Mouse (Mus musculus): ENCODE results near the gene Spsb4. TPM values are rescaled to one million over a fixed set of nuclear protein-coding genes. Genes with fewer than 3 reads are reported as not detected.
A peak's percentile ranks its signal among the peaks of the same experiment; 100 is the strongest.

Gene Spsb4
- total RNA-seq, 2 experiments from 2014 or later, result 8.7 to 11.6 TPM

DNA sequence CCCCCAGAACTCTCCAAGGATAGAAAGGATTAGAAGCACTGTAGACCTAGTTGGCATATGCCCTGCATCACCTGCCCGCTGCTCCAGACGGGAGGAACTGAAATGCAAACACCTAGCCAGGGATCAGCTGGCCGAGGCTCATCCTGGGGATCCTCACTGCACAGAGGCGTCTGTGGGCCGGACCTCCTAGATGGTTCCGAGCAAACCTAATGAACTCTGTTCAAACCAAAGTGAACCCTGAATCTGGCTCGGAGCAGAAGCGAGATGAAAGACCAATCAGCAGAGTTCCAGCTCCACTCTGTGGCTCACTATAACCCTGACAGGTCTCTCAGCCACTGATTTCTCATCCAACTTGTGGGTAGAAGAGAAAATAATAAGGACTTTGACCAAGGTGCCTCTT, 34.6 kb downstream of the Spsb4 start:
- DNase-seq (ENCODE audit: extremely low spot score in 1 of 2, low spot score in 2 of 2), result no peak
- intact Hi-C loops (cut with DNase I), result no loop called here

DNA sequence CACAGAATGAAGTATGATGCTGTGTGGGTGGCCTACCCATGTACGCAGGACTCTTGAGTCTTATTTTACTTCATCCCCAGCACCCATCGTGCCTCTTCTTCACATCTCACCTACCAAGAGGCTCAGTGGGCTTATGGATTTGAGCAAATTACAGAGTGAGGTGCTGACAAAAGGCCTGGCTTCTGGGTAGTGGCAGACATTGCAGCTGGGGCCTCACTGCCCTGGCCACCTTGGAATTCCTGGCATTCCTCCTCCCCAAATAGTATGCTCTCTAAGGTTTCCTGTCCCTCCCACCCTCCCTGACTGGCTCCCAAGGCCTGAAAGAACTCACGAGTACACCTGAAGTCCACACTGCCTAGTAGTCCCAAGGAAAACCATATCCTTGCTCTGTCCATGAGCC, 35.7 kb downstream of the Spsb4 start:
- intact Hi-C loops (cut with DNase I), result no loop called here
- DNase-seq (ENCODE audit: extremely low spot score in 1 of 2, low spot score in 2 of 2), result no peak

DNA sequence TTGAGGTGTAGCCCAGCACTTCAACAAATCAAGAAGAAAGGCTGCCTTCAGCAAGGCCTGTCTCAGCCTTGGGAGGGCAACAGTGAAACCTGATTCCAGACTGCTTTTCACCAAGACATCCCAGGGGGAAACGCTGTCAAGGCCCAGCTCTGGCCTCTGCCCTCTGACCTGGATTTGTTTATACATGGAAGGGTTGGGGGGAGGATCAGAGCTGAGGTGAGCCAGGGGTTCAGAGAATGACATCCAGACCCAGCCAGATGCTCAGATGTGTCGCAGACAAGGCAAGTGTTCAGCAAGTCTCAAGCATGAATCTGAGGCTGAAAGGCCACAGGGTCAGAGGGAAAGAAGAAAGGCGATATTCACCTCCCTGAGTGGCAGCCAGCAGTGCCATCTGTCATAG, 36.3 kb downstream of the Spsb4 start:
- intact Hi-C loops (cut with DNase I), result no loop called here
- DNase-seq (ENCODE audit: extremely low spot score in 1 of 2, low spot score in 2 of 2), result no peak

DNA sequence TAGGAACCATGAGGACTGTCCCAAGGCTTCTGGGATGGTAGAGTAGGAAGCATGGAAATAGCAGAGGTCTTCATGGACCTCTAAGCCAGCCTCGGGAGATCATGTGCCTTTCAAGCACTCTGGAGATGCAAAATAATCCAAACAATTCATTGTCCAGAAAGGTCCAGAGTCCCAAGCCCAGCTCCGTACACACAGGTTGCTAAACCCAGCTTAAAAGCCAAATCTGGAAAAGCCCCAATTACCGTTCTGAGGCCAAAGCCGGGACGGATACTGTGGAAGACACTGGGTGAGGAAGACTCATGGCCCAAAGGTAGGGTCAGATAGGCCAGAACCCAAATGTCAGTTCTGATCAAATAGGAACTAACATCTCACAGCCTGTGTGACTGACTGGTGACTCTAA, 36.8 kb downstream of the Spsb4 start:
- no peak for DNase-seq (ENCODE audit: extremely low spot score in 1 of 2, low spot score in 2 of 2)
- intact Hi-C loops (cut with DNase I), result no loop called here

DNA sequence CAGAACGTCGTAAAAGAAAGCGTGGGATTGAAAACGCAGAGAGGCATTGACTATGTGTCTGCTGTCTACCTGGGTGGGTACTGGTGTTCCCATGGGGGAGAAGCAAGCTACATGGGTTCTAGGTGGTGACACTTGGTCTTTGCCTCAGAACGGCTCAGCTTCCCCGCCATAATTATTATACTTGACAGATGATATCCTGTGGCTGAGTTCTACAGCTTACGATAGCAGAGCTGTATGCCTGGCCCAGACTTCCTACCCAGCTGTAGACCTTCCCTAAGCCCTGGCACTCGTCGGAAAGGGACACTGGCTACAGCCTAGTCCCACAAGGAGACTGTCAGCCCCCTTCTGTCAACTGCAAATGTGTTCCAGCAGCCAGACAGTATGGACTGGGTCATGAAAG, 37.5 kb downstream of the Spsb4 start:
- intact Hi-C loops (cut with DNase I), result no loop called here
- DNase-seq (ENCODE audit: extremely low spot score in 1 of 2, low spot score in 2 of 2), result no peak

DNA sequence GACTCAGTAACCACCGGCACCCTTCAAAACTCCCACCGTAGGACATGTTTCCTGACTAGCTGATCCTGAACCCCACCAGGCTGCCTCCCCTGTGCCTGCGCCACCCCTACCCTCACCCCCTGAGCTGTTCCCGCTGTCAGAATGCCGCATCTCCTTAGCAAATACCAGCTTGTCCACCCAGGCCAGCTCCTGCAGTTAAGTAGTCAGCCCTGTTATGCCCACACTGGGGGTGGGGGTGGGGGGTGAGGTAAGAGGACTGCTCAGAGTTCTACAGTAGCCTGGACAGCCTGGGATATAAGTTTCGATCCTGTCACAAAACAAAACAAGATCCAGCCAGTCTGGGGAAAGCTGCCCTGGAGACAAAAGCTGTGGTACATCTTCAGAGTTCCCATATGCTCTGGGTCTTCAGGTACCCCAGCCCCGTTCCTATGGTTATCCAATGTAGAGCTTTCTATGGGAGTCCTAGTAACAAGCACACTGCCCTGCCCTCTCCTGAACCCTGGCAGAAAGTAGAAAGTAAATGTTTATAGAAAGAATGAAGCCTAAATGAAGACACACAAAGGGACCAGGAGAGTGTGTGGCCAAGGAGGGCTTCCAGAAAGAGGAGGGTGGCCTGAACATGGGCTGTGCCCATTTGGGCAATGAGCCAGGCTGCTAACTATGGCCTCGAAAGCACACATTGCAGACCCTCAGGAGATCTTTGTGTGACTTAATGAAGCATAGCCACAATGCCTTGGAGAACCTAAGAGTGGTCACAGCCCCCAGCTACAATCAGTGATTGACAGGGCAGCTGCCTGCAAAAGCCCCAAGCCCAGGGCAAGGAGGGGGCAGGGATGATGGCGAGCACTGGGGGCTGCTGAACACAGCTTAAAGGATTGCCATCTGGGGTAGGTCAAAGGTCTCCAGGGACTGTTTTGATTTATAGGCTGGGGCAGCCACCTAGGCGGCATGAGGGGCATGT, 38.3 kb downstream of the Spsb4 start:
- no peak for DNase-seq (ENCODE audit: extremely low spot score in 1 of 2, low spot score in 2 of 2)
- intact Hi-C loops (cut with DNase I), result no loop called here

DNA sequence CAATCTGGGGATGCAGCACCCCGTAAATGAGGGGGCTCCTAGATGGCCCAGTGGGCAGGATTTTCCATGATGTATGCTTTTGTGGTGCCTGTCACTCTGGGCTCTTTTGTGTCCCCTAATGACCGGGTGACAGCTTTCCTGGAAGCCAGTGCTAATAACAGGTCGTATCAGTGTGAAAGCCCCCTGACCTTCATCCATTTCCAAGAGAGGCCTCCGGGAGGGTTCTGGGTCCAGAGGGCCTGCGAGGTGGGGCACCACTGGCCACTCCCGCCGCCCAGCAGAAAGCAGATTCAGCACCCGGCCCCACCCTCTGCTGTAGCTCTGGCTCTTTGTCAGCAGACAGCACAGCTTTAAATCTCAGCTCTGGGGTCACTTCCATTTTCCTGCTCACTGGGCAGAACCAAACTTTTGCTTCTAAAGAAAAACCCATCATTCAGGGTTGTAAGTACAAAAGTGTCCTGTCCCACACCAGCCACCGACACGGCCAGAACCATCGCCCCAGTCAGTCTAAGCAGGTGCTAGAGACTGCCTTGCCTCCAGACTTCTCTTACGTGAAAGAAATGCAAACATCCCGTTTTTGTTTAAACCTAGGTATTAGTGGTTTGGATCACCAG, 39.1 kb downstream of the Spsb4 start:
- intact Hi-C loops (cut with DNase I), result no loop called here
- no peak for DNase-seq (ENCODE audit: extremely low spot score in 1 of 2, low spot score in 2 of 2)

DNA sequence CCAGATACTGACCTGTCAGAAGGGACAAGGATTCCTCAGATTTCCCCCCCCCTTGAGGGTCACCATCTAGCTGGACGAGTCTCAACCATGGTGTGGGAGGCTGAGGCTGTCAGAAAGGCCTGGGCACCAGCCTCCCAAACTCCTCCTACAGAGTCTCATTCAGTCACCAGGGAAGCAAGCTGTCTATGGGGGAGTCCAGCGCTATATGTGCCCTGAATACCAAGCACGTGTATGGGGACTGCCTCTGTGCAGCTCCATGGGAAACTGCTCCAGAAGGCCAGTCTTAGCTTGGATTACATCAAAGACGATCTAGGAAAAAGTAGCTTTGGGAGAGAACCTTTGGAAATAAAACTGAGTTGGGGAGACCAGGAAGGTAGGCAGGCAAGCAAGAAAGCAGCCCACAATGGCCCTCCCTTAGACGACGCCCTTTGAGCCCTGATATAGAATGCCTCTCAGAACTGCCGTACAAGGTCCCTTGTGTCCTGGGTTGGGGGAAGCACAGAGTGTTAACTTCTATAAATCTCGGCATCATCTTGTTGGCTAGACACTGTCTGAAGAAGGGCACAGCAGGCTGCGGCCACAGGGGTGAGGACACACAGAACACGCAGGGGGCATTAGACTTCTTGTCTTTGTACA, 40.4 kb downstream of the Spsb4 start:
- DNase-seq (ENCODE audit: extremely low spot score in 1 of 2, low spot score in 2 of 2), result no peak
- intact Hi-C loops (cut with DNase I), result no loop called here

DNA sequence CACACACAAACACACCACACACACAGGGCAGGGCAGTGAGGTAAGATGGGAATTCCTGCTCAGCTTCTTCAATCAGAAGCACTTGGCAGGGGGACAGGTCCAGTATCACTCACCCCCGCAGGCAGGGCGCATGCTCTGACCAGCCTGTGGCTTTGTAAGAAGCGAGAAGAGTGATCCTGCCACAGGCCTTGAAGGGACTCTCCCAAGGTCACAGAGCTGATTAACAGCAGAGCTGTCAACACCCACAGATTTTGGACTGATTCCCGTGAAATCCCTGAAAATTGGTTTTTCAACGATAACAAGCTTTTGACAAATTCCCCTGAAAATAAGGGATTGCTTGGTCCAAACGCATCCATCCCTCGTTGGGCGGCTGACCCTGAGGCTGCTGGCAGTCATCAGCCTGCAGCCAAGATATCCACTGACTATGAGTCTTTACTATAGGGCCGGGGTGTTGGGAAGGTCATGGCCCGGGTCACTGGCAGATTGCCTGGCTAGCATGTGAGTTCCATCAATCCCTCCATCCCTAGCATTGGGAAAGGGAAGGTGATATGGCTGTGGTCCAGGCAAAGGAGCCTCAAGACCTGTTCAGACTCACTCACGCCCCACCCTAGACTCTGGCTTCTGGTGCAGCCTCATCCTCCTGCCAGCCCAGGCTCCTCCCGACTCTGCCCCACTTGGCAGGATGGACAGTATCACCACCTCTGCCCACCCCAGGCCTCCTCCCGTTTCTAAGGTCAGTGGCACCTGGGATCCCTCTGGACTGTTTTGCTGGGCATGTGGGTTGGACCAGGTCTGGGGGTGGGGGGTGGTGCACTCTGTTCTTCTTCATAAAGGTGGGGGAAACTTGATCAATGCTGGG, 41.1 kb downstream of the Spsb4 start:
- intact Hi-C loops (cut with DNase I), result no loop called here
- DNase-seq (ENCODE audit: extremely low spot score in 1 of 2, low spot score in 2 of 2), result no peak

DNA sequence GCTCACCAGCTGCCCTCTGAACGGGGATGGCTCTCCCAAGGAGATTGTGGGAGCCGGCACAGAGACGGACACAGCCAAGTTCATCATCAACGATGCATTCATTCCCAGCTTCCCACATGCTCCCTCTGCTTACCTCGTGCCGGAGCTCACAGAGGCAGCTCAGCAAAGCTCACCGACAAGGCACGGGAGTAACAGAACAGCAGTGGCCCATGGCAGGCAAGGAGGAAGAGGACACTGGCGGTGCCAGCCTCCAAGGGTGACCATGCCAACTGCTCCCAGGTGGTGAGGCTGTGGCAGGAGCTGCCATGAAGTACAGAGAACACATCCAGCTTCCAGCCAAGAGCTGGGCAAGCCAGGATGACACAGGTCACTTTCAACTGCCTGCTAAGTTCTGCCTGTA, 45.6 kb downstream of the Spsb4 start:
- DNase-seq (ENCODE audit: extremely low spot score in 1 of 2, low spot score in 2 of 2), result no peak
- intact Hi-C loops (cut with DNase I), result no loop called here

DNA sequence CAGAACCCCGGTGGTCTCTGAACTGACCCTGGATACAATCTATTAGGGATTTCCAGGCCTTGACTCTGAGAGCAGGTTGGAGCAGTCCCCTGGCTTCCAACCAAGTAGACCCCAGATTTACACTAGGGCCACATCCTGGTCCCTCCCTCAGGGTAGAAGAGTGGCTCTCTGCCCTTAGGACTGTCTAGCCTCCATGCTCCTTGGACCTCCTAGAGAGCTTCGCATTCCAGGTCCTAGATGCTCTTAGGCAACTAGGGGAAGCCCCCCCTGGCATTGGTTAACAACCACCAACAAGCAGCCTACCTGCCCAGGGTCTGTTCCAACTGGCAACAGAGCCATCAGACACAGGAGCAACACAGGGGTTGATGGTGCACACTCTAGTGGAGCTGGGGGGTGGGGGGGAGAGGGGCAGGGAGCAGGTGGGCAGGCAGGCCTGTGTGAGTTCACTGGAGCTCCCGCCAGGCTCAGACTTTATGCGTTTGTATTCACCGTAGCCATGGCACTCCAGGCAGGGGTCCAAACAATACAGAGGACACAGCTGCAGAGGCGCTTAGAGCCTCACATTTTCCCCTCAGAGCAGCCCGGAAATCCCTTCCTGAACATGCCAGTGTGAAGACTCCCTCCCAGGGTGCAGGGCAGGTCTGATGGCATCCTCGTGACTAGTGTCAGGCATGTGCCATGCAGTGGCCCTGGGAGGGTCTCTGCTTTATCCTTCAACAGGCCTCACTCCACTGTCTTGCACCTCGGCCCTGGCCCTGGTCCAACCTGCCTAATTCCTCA, 46.8 kb downstream of the Spsb4 start:
- peak; percentile 27 to 77 for DNase-seq (ENCODE audit: extremely low spot score in 1 of 2, low spot score in 2 of 2)
- intact Hi-C loops (cut with DNase I), result no loop called here

DNA sequence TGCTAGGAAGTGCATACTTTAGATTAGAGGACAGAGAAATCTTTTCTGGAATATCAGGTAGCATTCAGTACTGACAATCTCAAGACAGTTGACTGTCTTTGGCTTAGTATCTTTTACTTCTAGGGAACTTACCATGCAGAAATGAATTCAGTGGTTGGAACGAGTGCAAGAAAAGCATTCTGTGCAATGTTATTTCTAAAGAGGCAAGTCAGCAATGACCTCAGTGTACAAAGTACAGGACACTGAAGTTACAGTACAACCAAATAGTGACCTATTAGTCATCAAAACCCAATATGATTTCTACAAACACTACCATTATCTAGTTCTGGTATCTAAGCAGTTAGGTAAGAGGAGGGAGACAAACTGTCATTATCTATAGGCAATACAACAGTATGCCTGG, 51.1 kb downstream of the Spsb4 start:
- DNase-seq (ENCODE audit: extremely low spot score in 1 of 2, low spot score in 2 of 2), result no peak
- intact Hi-C loops (cut with DNase I), result no loop called here

DNA sequence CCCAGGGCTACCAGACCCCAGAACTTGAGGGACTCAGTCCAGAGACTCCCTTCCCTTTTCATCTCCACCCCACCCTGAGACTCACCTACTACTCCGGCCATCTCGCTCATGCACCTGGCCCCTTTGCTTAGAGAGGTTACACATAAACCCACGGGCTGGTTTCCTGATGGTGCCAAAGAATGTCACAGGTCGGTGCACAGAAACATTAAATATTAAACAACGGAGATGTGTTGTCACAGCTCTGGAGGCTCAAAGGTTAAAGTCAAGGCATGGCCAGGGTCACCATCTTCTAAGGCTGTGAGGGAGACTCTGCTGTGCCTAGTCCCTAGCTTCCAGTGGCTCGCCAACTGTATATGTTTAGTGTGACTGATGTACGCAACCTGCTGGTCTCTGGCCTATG, 52.2 kb downstream of the Spsb4 start:
- no peak for DNase-seq (ENCODE audit: extremely low spot score in 1 of 2, low spot score in 2 of 2)
- intact Hi-C loops (cut with DNase I), result no loop called here

DNA sequence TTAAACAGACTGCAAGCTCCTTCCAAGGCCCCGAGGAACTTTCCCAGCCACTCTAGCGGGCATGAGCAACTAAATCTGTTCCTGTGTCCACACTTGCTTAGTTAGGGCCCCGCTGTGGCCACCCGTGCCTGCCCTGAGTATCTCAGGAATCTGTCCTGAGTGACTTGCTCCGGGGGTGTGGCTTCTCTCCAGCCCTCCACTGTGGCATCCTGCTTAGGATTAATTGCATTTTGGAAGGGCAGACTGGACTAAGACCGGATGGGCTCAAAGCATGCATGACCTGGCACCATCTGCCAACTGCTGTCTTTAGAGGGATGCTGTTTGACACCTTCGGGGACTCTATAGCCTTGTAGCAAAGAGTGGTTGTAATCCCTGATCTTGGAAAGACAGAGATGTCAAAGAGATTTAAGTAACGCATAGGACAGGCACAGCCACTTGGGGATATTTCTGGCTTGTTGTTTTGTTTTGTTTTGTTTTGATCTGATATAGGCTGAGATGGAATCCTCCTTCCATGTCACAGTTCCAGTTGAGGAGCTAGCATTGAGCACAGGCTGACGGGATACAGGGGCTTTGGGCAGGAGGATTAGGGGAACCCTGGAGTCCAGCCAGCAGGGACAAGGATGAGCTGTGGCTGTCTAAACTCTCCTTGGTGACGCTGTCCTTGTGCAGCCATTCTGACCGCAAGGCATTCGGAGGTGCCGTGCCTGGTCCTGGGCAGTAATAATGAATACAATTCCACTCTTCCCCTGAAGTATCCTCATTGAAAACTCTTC, 55.0 kb downstream of the Spsb4 start:
- intact Hi-C loops (cut with DNase I), result loop anchor here (5.0 kb wide), 2 partner anchors 46 to 54 kb away; partner anchors contain the start of gene Spsb4
- no peak for DNase-seq (ENCODE audit: extremely low spot score in 1 of 2, low spot score in 2 of 2)

DNA sequence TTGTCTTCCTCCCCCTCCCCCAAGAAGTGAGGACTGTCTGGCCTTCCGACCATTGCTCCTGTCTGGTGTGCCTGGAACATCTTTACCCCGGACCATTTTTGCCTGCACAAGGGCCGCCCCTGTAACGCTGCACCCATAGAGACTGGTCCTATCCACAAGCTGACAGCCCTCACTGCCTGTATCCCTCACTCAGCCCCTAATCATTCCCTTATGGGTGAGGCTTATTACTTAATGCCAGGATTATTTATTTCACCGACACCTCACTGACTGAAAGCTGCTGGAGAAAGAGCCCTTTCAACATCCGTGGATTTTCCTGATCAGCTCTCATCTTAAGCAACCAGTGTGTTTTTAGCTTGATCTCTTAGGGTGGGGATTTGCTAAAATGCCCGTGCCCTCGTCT, 55.9 kb downstream of the Spsb4 start:
- DNase-seq (ENCODE audit: extremely low spot score in 1 of 2, low spot score in 2 of 2), result no peak
- intact Hi-C loops (cut with DNase I), result loop anchor here (5.0 kb wide), 2 partner anchors 45 to 55 kb away; partner anchors contain the start of gene Spsb4

DNA sequence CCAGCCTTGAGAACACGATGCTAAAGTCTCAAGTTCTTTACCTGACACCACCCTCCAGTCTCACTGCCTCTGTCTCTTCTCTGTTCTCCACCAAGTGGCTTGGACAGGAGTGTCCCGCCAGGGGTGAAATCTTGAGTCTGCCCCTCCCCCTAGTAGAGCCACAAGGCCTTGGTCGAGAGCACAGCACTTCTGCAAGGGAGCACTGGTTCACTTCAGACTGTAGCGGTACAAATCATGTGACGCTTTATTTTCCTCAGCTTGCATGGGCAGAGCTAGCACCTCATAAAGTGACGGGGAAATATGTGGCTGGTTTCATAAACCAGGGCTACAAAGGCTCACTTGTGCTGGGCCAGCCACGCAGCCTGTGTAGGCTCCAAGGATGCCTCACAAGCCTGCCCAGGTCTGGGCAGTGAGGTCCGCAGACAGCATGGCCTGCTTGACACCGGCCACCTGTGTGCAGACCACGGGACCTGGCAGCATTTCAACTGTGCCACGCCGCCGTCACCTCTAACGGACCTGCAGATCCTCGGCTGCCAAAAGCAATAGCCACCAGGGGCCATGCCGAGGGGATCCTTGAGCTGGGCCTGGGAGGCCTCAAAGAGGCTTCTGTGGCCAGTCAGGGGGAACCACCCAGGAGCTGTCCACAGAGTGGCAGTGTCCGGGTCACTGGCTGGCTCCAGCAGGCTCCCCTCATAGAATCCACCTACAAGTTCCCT, 56.5 kb downstream of the Spsb4 start:
- intact Hi-C loops (cut with DNase I), result loop anchor here (2.0 to 5.0 kb wide), 3 partner anchors 45 to 107 kb away; partner anchors contain the start of gene Spsb4
- DNase-seq (ENCODE audit: extremely low spot score in 1 of 2, low spot score in 2 of 2), result peak in 1 of 2 experiments; percentile 48

DNA sequence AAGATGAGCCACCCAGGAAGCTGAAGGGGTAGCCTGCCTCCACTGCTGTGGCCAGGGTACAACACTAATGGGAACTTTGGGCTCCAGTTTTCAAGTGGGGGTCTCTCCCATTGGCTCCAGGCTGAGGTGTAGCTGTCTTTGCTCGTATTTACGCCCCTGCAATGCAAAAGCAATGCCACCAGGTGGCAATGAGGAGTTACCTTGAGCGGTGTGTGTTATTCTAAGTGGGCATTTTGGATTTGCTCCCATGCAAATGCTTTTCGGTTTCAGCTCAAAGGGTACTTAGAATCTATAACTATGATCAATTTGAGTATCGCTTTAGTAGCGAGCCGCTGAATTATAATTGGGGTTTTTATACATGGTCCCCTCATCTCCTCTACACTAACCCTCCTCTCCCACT, 57.6 kb downstream of the Spsb4 start:
- intact Hi-C loops (cut with DNase I), result loop anchor here (2.0 to 5.0 kb wide), 3 partner anchors 44 to 108 kb away; partner anchors contain the start of gene Spsb4
- peak; percentile 40 to 55 for DNase-seq (ENCODE audit: extremely low spot score in 1 of 2, low spot score in 2 of 2)
